Mouse (Mus musculus) myocyte (in vitro differentiated cells): ENCODE measurements at regions not wholly inside any gene's neighbourhood (a gene's known extent, or its start where the extent isn't known, plus 50 kb on each side); places are given as distances from the start of the nearest gene placed in this dataset.
A peak's percentile ranks its signal among the peaks of the same experiment; 100 is the strongest.

Experiments
- H3K27me3 ChIP-seq: one replicate; pipeline ENCODE4 v1.6.1; 2011; ENCODE audit not compliant: control insufficient read depth, insufficient read depth, insufficient read length
- H3K36me3 ChIP-seq: one replicate; pipeline ENCODE4 v1.6.1; 2011; ENCODE audit not compliant: control insufficient read depth, insufficient read depth
- H3K4me2 ChIP-seq: one replicate; pipeline ENCODE4 v1.6.1; 2011; ENCODE audit warnings: low read depth, control low read depth
- H3K4me3 ChIP-seq: one replicate; pipeline ENCODE4 v1.5.1; 2011; ENCODE audit warnings: mild to moderate bottlenecking, control low read depth, moderate library complexity
- H3K79me2 ChIP-seq: one replicate; pipeline ENCODE4 v1.6.1; 2011; ENCODE audit not compliant: control insufficient read depth, insufficient read depth
- H3ac ChIP-seq: one replicate; pipeline ENCODE4 v1.6.1; 2011; ENCODE audit not compliant: control insufficient read depth, insufficient read length
- CEBPB ChIP-seq: IDR thresholded peaks from 2 replicates; pipeline ENCODE4 v1.6.1; 2011; ENCODE audit warnings: mild to moderate bottlenecking, moderate library complexity; ENCODE audit not compliant: poor library complexity, insufficient read depth, severe bottlenecking
- E2F4 ChIP-seq: IDR thresholded peaks from one replicate; pipeline ENCODE4 v1.6.1; 2011; ENCODE audit warnings: mild to moderate bottlenecking, control low read depth, moderate library complexity; ENCODE audit not compliant: insufficient read depth
- MAX ChIP-seq: IDR thresholded peaks from one replicate; pipeline ENCODE4 v1.6.1; 2011; ENCODE audit warnings: low read depth, mild to moderate bottlenecking, control low read depth
- MYOD1 ChIP-seq, 3 experiments: IDR thresholded peaks; one replicate each; pipeline ENCODE4 v1.6.1; 2011; ENCODE audit warnings: control low read depth in 2 of 3, low read depth in 2 of 3, mild to moderate bottlenecking in 2 of 3, moderate library complexity in 1 of 3; ENCODE audit not compliant: insufficient read length in 2 of 3, control insufficient read depth in 1 of 3
- MYOG ChIP-seq, 3 experiments: IDR thresholded peaks; one replicate each; pipeline ENCODE4 v1.6.1; 2011; ENCODE audit warnings: control low read depth in 2 of 3, low read depth in 2 of 3, mild to moderate bottlenecking in 2 of 3; ENCODE audit not compliant: insufficient read length in 2 of 3, control insufficient read depth in 1 of 3, insufficient read depth in 1 of 3
- POLR2A ChIP-seq: IDR thresholded peaks from one replicate; pipeline ENCODE4 v1.6.1; 2011; ENCODE audit warnings: low read depth, mild to moderate bottlenecking, control low read depth, moderate library complexity; ENCODE audit not compliant: insufficient read length
- POLR2AphosphoS2 ChIP-seq: IDR thresholded peaks from one replicate; pipeline ENCODE4 v1.6.1; 2011; ENCODE audit warnings: low read depth, control low read depth; ENCODE audit not compliant: insufficient read length
- REST ChIP-seq: IDR thresholded peaks from one replicate; pipeline ENCODE4 v1.6.1; 2011; ENCODE audit warnings: mild to moderate bottlenecking, control low read depth, moderate library complexity; ENCODE audit not compliant: insufficient read depth, insufficient read length
- SRF ChIP-seq: IDR thresholded peaks from one replicate; pipeline ENCODE4 v1.6.1; 2011; ENCODE audit warnings: low read depth; ENCODE audit not compliant: control insufficient read depth, insufficient read length
- TCF12 ChIP-seq: IDR thresholded peaks from one replicate; pipeline ENCODE4 v1.6.1; 2011; ENCODE audit warnings: mild to moderate bottlenecking, control low read depth; ENCODE audit not compliant: poor library complexity, insufficient read depth, severe bottlenecking
- TCF3 ChIP-seq: IDR thresholded peaks from one replicate; pipeline ENCODE4 v1.6.1; 2011; ENCODE audit warnings: low read depth, control low read depth; ENCODE audit not compliant: insufficient read length
- USF1 ChIP-seq: IDR thresholded peaks from one replicate; pipeline ENCODE4 v1.6.1; 2011; ENCODE audit warnings: low read depth, mild to moderate bottlenecking, control low read depth, moderate library complexity

DNA sequence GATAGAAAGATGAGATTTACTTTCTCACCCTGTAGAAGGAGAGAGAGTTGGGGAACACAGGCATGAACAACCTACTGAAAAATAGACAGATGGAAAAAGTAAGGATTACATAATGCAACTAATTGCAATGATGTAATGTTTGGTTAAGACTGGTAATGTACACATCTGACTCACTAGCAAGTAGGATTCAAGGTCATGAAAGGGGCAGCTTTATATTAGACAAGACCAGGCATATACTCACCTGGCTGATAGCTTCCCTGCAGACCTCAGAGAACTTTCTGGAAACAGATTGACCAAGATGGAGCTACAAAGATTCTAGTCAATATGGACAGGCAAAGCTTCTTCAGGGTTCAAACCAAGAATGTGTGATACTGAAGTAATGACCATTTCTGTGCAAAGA is 227.7 kb upstream of the Dab2 start:
- Histone ChIP-seq H3K36me3 (no peaks in the 10 kb centered on the region), H3K79me2 (no peaks in the 10 kb centered on the region), H3K27me3 (no peaks in the 10 kb centered on the region), H3K4me2 (no peak overlapping the region), H3ac (no peak overlapping the region), H3K4me3 (no peak overlapping the region)
- TF ChIP-seq E2F4 (no peak), REST (no peak), USF1 (no peak), MAX (no peak), TCF12 (no peak), CEBPB (no peak), MYOD1 (IDR thresholded peaks at IDR 0.05; ENCODE audit: control insufficient read depth in 1 of 3, insufficient read length in 2 of 3, low read depth in 2 of 3) (no peak), TCF3 (no peak), POLR2A (no peak), POLR2AphosphoS2 (no peak), MYOG (IDR thresholded peaks at IDR 0.05; ENCODE audit: control insufficient read depth in 1 of 3, insufficient read depth in 1 of 3, insufficient read length in 2 of 3, low read depth in 2 of 3) (no peak), SRF (no peak)

DNA sequence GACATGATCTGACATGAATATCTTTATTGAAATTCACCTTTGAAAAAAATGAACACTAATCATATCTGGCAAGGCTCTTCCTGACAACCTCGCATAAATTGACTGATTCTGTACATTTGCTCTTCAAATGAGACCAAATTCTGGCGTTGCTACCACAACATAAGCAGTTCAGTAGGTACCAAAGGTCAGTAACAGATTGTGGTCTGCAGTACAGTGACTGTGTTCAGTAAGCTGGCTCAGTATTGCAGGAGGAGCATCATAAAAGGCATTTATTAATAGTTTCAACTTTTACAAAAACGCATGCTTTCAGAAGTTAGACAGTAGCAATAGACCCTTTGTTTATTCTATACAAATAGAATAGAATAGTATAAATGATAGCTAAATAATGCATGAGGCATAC is 226.7 kb upstream of the Dab2 start:
- H3K4me2 ChIP-seq: no peak overlapping the region
- H3K4me3 ChIP-seq: no peak overlapping the region
- H3K79me2 ChIP-seq: no peaks in the 10 kb centered on the region
- H3ac ChIP-seq: no peak overlapping the region
- TF ChIP-seq SRF: no peak
- TF ChIP-seq POLR2A: no peak
- TF ChIP-seq TCF12: no peak
- TF ChIP-seq TCF3: no peak
- TF ChIP-seq MYOD1 (IDR thresholded peaks at IDR 0.05; ENCODE audit: control insufficient read depth in 1 of 3, insufficient read length in 2 of 3, low read depth in 2 of 3): no peak
- no peak for TF ChIP-seq POLR2AphosphoS2
- no peak for TF ChIP-seq CEBPB
- TF ChIP-seq MYOG (IDR thresholded peaks at IDR 0.05; ENCODE audit: control insufficient read depth in 1 of 3, insufficient read depth in 1 of 3, insufficient read length in 2 of 3, low read depth in 2 of 3): no peak
- no peak for TF ChIP-seq USF1
- no peak for TF ChIP-seq MAX
- no peak for TF ChIP-seq E2F4
- no peak for TF ChIP-seq REST
- H3K36me3 ChIP-seq: no peaks in the 10 kb centered on the region
- H3K27me3 ChIP-seq: no peaks in the 10 kb centered on the region

DNA sequence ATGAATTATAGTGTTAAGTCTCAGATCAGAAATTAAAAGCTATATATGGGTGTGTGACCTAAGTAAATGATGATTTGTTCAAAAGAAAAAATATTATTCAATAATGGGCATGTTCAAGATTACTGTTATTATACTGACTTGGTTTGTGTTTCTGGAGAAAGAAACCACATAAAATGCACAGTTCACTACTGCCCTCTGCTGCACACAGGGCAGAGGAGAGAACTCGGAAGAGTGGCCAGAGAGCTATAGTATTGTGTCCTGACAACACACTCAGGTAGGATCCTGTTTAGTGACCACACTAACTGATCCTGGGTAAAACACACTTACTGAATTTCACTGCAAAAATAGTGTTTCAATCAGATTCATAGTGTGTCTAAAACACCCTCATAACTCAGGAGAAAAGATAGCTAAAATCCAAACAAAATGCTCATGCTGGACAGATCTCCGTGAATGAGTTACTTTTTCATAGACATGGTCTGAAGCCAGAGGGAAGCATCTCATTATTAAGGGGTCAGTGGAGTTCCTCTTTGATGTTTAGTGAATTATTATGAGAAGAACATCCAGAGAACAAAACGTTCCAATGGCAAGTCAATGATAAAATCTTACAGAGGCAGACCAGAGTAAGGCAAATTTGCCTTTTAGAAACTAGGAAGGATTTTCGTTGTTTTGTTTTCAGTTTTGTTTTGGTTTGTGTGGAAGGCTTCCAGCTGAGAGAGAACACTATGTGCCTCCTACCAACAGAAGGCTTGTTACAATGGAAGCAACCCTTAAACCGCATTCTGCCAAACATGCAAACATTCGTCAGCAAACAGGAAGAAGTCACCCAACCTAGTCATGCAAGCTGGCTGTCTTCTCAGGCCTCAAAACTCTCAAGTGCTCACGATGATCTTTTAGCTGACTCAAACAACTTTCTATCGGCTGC is 218.6 kb upstream of the Dab2 start:
- Histone ChIP-seq H3K79me2 (no peaks in the 10 kb centered on the region), H3K27me3 (no peaks in the 10 kb centered on the region), H3K36me3 (no peaks in the 10 kb centered on the region), H3K4me2 (peak overlapping the region; percentile 68), H3ac (no peak overlapping the region), H3K4me3 (no peak overlapping the region)
- TF ChIP-seq TCF12: no peak
- TF ChIP-seq MYOD1 (IDR thresholded peaks at IDR 0.05; ENCODE audit: control insufficient read depth in 1 of 3, insufficient read length in 2 of 3, low read depth in 2 of 3): no peak
- no peak for TF ChIP-seq SRF
- TF ChIP-seq POLR2A: no peak
- TF ChIP-seq TCF3: no peak
- TF ChIP-seq POLR2AphosphoS2: no peak
- TF ChIP-seq USF1: no peak
- TF ChIP-seq MAX: no peak
- TF ChIP-seq E2F4: no peak
- TF ChIP-seq MYOG (IDR thresholded peaks at IDR 0.05; ENCODE audit: control insufficient read depth in 1 of 3, insufficient read depth in 1 of 3, insufficient read length in 2 of 3, low read depth in 2 of 3): no peak
- no peak for TF ChIP-seq REST
- TF ChIP-seq CEBPB: no peak

DNA sequence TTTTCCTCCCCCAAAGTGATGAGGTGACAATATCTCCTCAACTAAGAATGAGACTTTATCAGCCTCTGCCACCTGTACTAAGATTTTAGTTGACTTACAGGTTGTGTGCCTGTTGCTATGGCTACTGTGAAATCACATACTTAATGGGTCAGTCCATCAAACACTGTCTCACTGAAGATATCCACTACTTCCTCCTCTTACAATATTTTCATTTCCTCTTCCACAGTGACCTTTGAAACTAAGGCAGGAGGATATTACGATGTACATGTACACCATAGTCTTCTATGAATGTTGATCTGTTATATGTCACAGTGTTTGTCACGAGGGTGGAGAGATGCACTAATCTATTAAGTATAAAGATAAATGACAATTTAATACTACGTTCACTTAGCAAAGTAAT is 212.4 kb upstream of the Dab2 start:
- TF ChIP-seq MAX: no peak
- no peak for TF ChIP-seq USF1
- TF ChIP-seq TCF3: no peak
- TF ChIP-seq E2F4: no peak
- TF ChIP-seq MYOD1 (IDR thresholded peaks at IDR 0.05; ENCODE audit: control insufficient read depth in 1 of 3, insufficient read length in 2 of 3, low read depth in 2 of 3): no peak
- Histone ChIP-seq H3K79me2 (no peaks in the 10 kb centered on the region), H3K4me3 (no peak overlapping the region), H3K36me3 (no peaks in the 10 kb centered on the region), H3K4me2 (no peak overlapping the region), H3ac (no peak overlapping the region), H3K27me3 (no peaks in the 10 kb centered on the region)

DNA sequence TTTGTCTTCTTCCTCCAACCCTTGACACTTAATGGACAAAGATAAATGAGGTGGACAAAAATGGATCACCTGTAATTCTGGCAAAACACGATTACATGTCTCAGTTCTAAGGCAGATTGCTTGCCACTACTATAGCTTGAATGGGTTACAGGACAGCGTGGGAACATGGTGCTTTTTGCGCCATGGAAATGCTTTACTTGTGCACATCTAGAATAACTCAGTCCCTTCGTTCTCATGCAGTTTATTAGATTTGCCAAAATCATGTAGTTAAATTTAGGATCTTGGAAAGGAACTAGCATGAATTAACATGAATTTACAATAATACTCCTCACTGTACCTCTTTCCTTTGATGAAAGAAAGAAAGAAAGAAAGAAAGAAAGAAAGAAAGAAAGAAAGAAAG is 211.1 kb upstream of the Dab2 start:
- Histone ChIP-seq H3K36me3 (no peaks in the 10 kb centered on the region), H3K27me3 (no peaks in the 10 kb centered on the region), H3K4me3 (no peak overlapping the region), H3K79me2 (no peaks in the 10 kb centered on the region), H3K4me2 (no peak overlapping the region), H3ac (no peak overlapping the region)
- TF ChIP-seq POLR2AphosphoS2 (no peak), CEBPB (no peak), MYOD1 (IDR thresholded peaks at IDR 0.05; ENCODE audit: control insufficient read depth in 1 of 3, insufficient read length in 2 of 3, low read depth in 2 of 3) (no peak), TCF3 (no peak), TCF12 (no peak), SRF (no peak), POLR2A (no peak), MAX (no peak), USF1 (no peak), REST (no peak), MYOG (IDR thresholded peaks at IDR 0.05; ENCODE audit: control insufficient read depth in 1 of 3, insufficient read depth in 1 of 3, insufficient read length in 2 of 3, low read depth in 2 of 3) (no peak), E2F4 (no peak)
